Mouse (Mus musculus): Measurements from ENCODE around the gene Cda. TPM values are rescaled to one million over a fixed set of nuclear protein-coding genes. Genes with fewer than 3 reads are reported as not detected.

Cda gene
- total RNA-seq (2014; fragmentation: Nextera tagmentation) (not detected in 2 replicates), total RNA-seq (2017) (not detected in 2 replicates)

GRCm38 (mm10) chr4:138367641-138368497, at the start of gene Cda:
TSS of gene Cda (minus strand) at chr4:138367992.
- peak; percentile 93 for ATAC-seq (replicated peaks; ENCODE audit: poor library complexity, severe bottlenecking)

GRCm38 (mm10) chr4:138416414-138416813, 48.6 kb upstream of the Cda start:
- no peak for ATAC-seq (replicated peaks; ENCODE audit: poor library complexity, severe bottlenecking)

GRCm38 (mm10) chr4:138415991-138416390, 48.2 kb upstream of the Cda start:
- ATAC-seq (replicated peaks; ENCODE audit: poor library complexity, severe bottlenecking) = no peak

GRCm38 (mm10) chr4:138414725-138415124, 46.9 kb upstream of the Cda start:
- no peak for ATAC-seq (replicated peaks; ENCODE audit: poor library complexity, severe bottlenecking)

GRCm38 (mm10) chr4:138411504-138412121, 43.8 kb upstream of the Cda start:
- ATAC-seq (replicated peaks; ENCODE audit: poor library complexity, severe bottlenecking) = no peak

- no peak for ATAC-seq (replicated peaks; ENCODE audit: poor library complexity, severe bottlenecking)
Observed at GRCm38 (mm10) chr4:138411011-138411410, 43.2 kb upstream of the Cda start.

- ATAC-seq (replicated peaks; ENCODE audit: poor library complexity, severe bottlenecking) = peak; percentile 37; the same call in 1 of the 2 replicates
Observed at GRCm38 (mm10) chr4:138407479-138408194, 39.8 kb upstream of the Cda start.

- ATAC-seq (replicated peaks; ENCODE audit: poor library complexity, severe bottlenecking) = peak; percentile 37
Observed at GRCm38 (mm10) chr4:138404806-138405205, 37.0 kb upstream of the Cda start.

- ATAC-seq (replicated peaks; ENCODE audit: poor library complexity, severe bottlenecking) = no peak
Observed at GRCm38 (mm10) chr4:138396711-138397110, 28.9 kb upstream of the Cda start.

GRCm38 (mm10) chr4:138395971-138396645, 28.3 kb upstream of the Cda start, which contains the start of gene Fam43b:
TSS of gene Fam43b (minus strand) at chr4:138396528.
- no peak; the same call in 1 of the 2 replicates for ATAC-seq (replicated peaks; ENCODE audit: poor library complexity, severe bottlenecking)

GRCm38 (mm10) chr4:138395087-138395970, 27.5 kb upstream of the Cda start:
- no peak for ATAC-seq (replicated peaks; ENCODE audit: poor library complexity, severe bottlenecking)

- no peak for ATAC-seq (replicated peaks; ENCODE audit: poor library complexity, severe bottlenecking)
Observed at GRCm38 (mm10) chr4:138393703-138394102, 25.9 kb upstream of the Cda start.

- ATAC-seq (replicated peaks; ENCODE audit: poor library complexity, severe bottlenecking) = no peak
Observed at GRCm38 (mm10) chr4:138383789-138384188, 16.0 kb upstream of the Cda start.

GRCm38 (mm10) chr4:138382462-138382861, 14.7 kb upstream of the Cda start:
- no peak for ATAC-seq (replicated peaks; ENCODE audit: poor library complexity, severe bottlenecking)

GRCm38 (mm10) chr4:138380132-138380689, 12.4 kb upstream of the Cda start:
- no peak for ATAC-seq (replicated peaks; ENCODE audit: poor library complexity, severe bottlenecking)

GRCm38 (mm10) chr4:138379091-138379840, 11.5 kb upstream of the Cda start:
- peak; percentile 92 for ATAC-seq (replicated peaks; ENCODE audit: poor library complexity, severe bottlenecking)

- ATAC-seq (replicated peaks; ENCODE audit: poor library complexity, severe bottlenecking) = no peak
Observed at GRCm38 (mm10) chr4:138377526-138377925, 9.7 kb upstream of the Cda start.

- no peak for ATAC-seq (replicated peaks; ENCODE audit: poor library complexity, severe bottlenecking)
Observed at GRCm38 (mm10) chr4:138375117-138375516, 7.3 kb upstream of the Cda start.

Measured in granulocyte monocyte progenitor cell, adult 5-6 weeks (primary cell).